Comparison of ENCODE assay signal across 12 mouse cellular contexts in the genomic region with DNA sequence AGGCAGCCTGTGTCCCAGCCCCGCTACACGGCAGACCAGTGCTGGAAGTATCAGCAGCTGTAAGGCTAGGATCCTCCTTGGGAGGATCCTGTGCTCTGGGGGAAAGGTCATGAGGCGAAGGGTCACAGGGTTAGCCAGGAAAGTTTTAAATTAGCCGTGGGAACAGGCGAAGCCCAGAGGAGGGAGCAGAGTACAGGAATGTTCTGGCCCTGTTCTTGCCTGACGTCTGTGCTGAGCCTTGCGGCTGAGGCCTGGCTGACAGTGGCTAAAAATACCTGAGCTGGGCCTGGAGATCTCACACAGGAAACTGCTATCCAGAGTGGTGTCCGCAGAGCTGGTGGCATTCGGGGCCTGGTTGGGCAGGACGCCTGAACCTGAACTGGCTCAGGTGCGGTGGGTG.
DNase-seq lines count a peak whose midpoint lies in the region; ATAC-seq lines count a peak whose summit lies in the region.
"Had no signal": no experiment of that assay in that cellular context is flagged by ENCODE, and none has a peak within 500 bp of the region (broad histone marks: within the 10 kb centered on the region; RNA-seq: fewer than 3 reads in every experiment).

No protein-coding gene starts in this region.

- peak overlapping the region; percentile 22; the same call in 1 of the 2 replicates for H3K9ac ChIP-seq in heart, embryonic 16.5 days (ENCODE audit: low read length)

- no peak overlapping the region for H3K4me2 ChIP-seq in heart, embryonic 16.5 days (ENCODE audit: low read depth, low read length)

- no peaks in the 10 kb centered on the region for H3K36me3 ChIP-seq in heart, embryonic 16.5 days (ENCODE audit: control insufficient read depth, insufficient read depth)

- H3K9me3 ChIP-seq in heart, embryonic 16.5 days (replicated peaks; ENCODE audit: control insufficient read depth, low read length): no peaks in the 10 kb centered on the region

- H3K4me1 ChIP-seq in heart, embryonic 16.5 days (ENCODE audit: control insufficient read depth, insufficient read depth, low read length): peaks cover 25% of the 10 kb centered on the region

- WGBS in heart, embryonic 16.5 days: 25% methylated on average over 11 of the region's 11 CpGs

- H3K27me3 ChIP-seq in heart, embryonic 16.5 days (ENCODE audit: control insufficient read depth, insufficient read depth, low read length): no peaks in the 10 kb centered on the region

- DNase-seq in layer of hippocampus, adult 9-11 months: peak; percentile 22
- DNase-seq in layer of hippocampus, adult 18-20 months (ENCODE audit: low spot score in 2 of 2): no peak
- peak; percentile 86 for DNase-seq in gastrocnemius, adult 18-20 months (ENCODE audit: low spot score)
- peak; percentile 45 to 56 for DNase-seq in kidney, postnatal 4 days
- no peak for DNase-seq in B cell, adult 2 months
- no peak for DNase-seq in Muller cell, postnatal 12 days (ENCODE audit: inconsistent ontology term)
- DNase-seq: cerebellum, postnatal 36 days had no signal

- H3K4me3 ChIP-seq in heart, embryonic 16.5 days (ENCODE audit: low read length): no peak overlapping the region

- ATAC-seq in heart, embryonic 16.5 days (replicated peaks; ENCODE audit: extremely low read depth, insufficient read depth, low FRiP score): peak; percentile 89
- no peak for ATAC-seq in granulocyte monocyte progenitor cell, adult 5-6 weeks (replicated peaks; ENCODE audit: poor library complexity, severe bottlenecking)
- ATAC-seq: CD4-positive, CD25-positive, alpha-beta regulatory T cell, adult 4 months; forebrain, embryonic 16.5 days; lung, postnatal 0 days had no signal

- H3K27ac ChIP-seq in heart, embryonic 16.5 days (ENCODE audit: low read length): peak overlapping the region; percentile 88

Comparison
In these comparisons a context has a peak if more than half of its experiments do, and no peak if none do; other contexts are left out.
1. DNase-seq: peak in layer of hippocampus, adult 9-11 months (single experiment), gastrocnemius, adult 18-20 months (single experiment) and kidney, postnatal 4 days (2 of 2); none in layer of hippocampus, adult 18-20 months (0 of 2), B cell, adult 2 months (0 of 2) and Muller cell, postnatal 12 days (single experiment).